Mouse (Mus musculus) layer of hippocampus, adult 6 months (tissue): Measurements from ENCODE around the gene Rfk. TPM values are rescaled to one million over a fixed set of nuclear protein-coding genes. Genes with fewer than 3 reads are reported as not detected.

Source experiments
- long read RNA-seq, 2 experiments: library from polyadenylated mRNA; unstranded; transcript quantifications; one replicate each; pipeline ENCODE4 v2.0.0; 2019 to 2020
- polyA plus RNA-seq: library from polyadenylated mRNA; unstranded; fragments of <200 nt; fragmentation: Nextera tagmentation; gene quantifications from 2 replicates; pipeline ENCODE4 v1.2.3, GENCODE M21; 2021

Gene Rfk
- polyA plus RNA-seq, result 103 and 121 TPM in 2 replicates
- long read RNA-seq, experiment 1, transcript Rfk-201 (4 exons, 2,482 nt), result major isoform, 109 of 133 reads
- long read RNA-seq, experiment 1, partial matches to known transcripts, result 21 of 133 reads
- long read RNA-seq, experiment 1, other reads (novel, unspliced or antisense), result 3 of 133 reads
- long read RNA-seq, experiment 2, transcript Rfk-201 (4 exons, 2,482 nt), result major isoform, 336 of 341 reads
- long read RNA-seq, experiment 2, partial matches to known transcripts, result 3 of 341 reads
- long read RNA-seq, experiment 2, other reads (novel, unspliced or antisense), result 2 of 341 reads

DNA sequence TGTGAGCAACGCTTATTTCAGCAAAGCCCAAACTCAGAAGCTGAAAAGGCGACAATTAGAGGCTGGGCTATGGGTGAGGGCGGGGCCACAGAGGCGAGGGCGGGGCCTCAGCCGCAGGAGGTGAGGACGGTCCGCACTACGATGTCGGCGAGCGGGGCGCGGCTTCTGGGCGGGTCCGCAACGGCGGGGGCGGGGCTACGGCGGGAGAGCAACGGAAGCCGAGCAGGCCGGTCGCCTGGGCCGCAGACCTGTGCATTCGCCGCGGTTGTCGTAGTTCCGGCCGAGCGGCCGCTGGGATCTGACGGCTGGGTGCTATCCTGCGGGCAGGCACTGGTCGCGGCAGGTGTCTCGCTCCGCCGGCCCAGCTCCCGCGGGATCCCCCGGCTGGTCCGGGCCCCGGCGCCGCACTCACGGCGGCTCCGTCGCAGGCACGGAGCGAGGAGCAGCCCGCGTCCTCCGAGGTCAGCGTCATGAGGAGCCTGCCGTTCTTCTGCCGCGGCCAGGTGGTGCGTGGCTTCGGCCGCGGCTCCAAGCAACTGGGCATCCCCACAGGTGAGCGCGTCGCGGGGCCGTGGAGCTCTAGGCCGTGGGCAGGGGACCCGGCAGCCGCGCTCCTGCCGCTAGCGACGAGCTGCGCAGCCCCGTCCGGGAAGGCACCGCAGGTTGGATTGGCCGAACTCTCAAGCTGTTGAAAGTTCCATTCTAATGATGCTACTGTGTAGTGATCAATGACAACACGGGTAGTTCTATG is at the start of gene Rfk:
Rfk (plus strand) TSS at position 203 of the 751 bp plus-strand sequence.

DNA sequence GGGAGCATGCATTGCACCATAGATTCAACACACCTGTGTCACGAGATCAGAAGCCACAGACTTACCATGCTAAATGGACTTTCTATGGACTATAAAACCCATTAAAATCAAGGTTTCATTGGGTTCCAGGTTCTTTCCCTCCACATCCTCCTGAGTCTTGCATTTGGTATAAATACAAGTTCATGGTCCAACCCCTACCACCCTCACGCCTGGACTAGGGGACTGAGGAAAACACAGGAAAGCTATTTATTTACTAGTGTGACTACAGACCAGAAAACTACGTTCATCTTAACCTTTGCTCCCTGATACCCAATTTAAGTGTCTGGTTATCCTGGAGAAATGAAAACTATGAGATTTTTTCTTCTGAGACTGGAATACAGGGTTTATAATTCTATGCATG is 21.1 kb upstream of the Rfk start, which contains the start of gene Gcnt1:
Gcnt1 (minus strand) TSS at position 144 of the 400 bp plus-strand sequence.

Other genes with a start within 250 kb of the Rfk start
- gene Gcnt1, start 21.2 kb upstream of the Rfk start, polyA plus RNA-seq, result 0.87 and 0.93 TPM in 2 replicates